Mouse (Mus musculus) frontal cortex, postnatal 36 days (tissue): Measurements from ENCODE around the gene Mpzl3.
A peak's percentile ranks its signal among the peaks of the same experiment; 100 is the strongest.

Source experiments
- DNase-seq, 2 experiments: peaks; one replicate each; pipeline ENCODE4 v3.0.0; 2022; ENCODE audit warnings: low spot score in 2 of 2

Gene Mpzl3

GRCm38 (mm10) chr9:45042947-45043346 lies 12.0 kb upstream of the Mpzl3 start:
- no peak for DNase-seq

GRCm38 (mm10) chr9:45046973-45047372 lies 8.0 kb upstream of the Mpzl3 start:
- DNase-seq: no peak

GRCm38 (mm10) chr9:45048511-45048910 lies 6.5 kb upstream of the Mpzl3 start:
- peak in 1 of 2 experiments; percentile 41 for DNase-seq

- no peak for DNase-seq
Measured at GRCm38 (mm10) chr9:45049731-45050130, 5.3 kb upstream of the Mpzl3 start.

- no peak for DNase-seq
Measured at GRCm38 (mm10) chr9:45050301-45050700, 4.7 kb upstream of the Mpzl3 start.

GRCm38 (mm10) chr9:45058304-45058940 lies 3.4 kb downstream of the Mpzl3 start:
- no peak for DNase-seq

- no peak for DNase-seq
Measured at GRCm38 (mm10) chr9:45060151-45060550, 5.2 kb downstream of the Mpzl3 start.

GRCm38 (mm10) chr9:45062677-45063076 lies 7.7 kb downstream of the Mpzl3 start:
- DNase-seq: no peak

GRCm38 (mm10) chr9:45064421-45064820 lies 9.4 kb downstream of the Mpzl3 start:
- no peak for DNase-seq

- DNase-seq: no peak
Measured at GRCm38 (mm10) chr9:45066735-45067134, 11.7 kb downstream of the Mpzl3 start.

GRCm38 (mm10) chr9:45071800-45072199 lies 16.8 kb downstream of the Mpzl3 start:
- no peak for DNase-seq

GRCm38 (mm10) chr9:45077859-45078258 lies 22.9 kb downstream of the Mpzl3 start:
- no peak for DNase-seq

- DNase-seq: no peak
Measured at GRCm38 (mm10) chr9:45079011-45079410, 24.0 kb downstream of the Mpzl3 start, which contains the start of gene Jaml. Gene Jaml (plus strand): TSS chr9:45079183.

GRCm38 (mm10) chr9:45083132-45083531 lies 28.1 kb downstream of the Mpzl3 start:
- no peak for DNase-seq

GRCm38 (mm10) chr9:45084556-45084955 lies 29.6 kb downstream of the Mpzl3 start:
- no peak for DNase-seq

GRCm38 (mm10) chr9:45085741-45086690 lies 31.0 kb downstream of the Mpzl3 start:
- DNase-seq: no peak

GRCm38 (mm10) chr9:45088040-45088439 lies 33.1 kb downstream of the Mpzl3 start:
- no peak for DNase-seq

- DNase-seq: no peak
Measured at GRCm38 (mm10) chr9:45090811-45091210, 35.8 kb downstream of the Mpzl3 start.

- DNase-seq: no peak
Measured at GRCm38 (mm10) chr9:45092641-45093040, 37.7 kb downstream of the Mpzl3 start.

GRCm38 (mm10) chr9:45095149-45095937 lies 40.4 kb downstream of the Mpzl3 start:
- DNase-seq: no peak

- no peak for DNase-seq
Measured at GRCm38 (mm10) chr9:45097877-45098276, 42.9 kb downstream of the Mpzl3 start.

GRCm38 (mm10) chr9:45098426-45098825 lies 43.4 kb downstream of the Mpzl3 start:
- DNase-seq: no peak
